Comparison of ENCODE assay signal across 8 mouse cellular contexts in the genomic region with DNA sequence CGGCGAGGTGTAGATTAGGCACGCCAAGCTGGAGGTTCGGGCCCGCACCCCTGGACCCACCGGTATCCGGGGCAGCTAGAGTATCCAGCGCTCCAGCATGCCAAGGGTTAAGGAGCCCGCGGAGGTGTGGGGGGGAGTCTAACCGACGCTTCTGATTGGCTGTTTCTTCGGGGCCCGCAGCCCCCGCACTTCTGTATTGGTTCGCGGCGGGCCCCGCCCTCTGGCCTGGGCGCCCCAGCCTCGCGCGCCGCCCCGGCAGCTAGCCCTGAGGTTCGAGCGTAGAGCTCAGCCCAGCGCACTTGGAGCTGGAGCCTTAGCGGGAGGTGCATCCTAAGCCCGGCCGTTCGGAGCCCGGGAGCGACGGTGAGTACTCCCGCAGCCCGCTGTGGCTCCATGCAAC. TPM values are rescaled to one million over a fixed set of nuclear protein-coding genes. Genes with fewer than 3 reads are reported as not detected.
A peak's percentile ranks its signal among the peaks of the same experiment; 100 is the strongest.
DNase-seq lines count a peak whose midpoint lies in the region; ATAC-seq and TF ChIP-seq lines count a peak whose summit lies in the region.

A gene (plus strand): TSS at position 219 of the 400 bp plus-strand sequence.

- peak within 1 kb of the TSS; percentile 77 for H3K4me2 ChIP-seq in hindbrain, postnatal 0 days (ENCODE audit: low read depth, low read length)

- no peaks in the 10 kb centered on the region for H3K36me3 ChIP-seq in hindbrain, postnatal 0 days (ENCODE audit: insufficient read depth, low read length)

- peak; percentile 92 for DNase-seq in adipocyte (ENCODE audit: low spot score)
- peak; percentile 88 to 92 for DNase-seq in gastrocnemius, adult 8-10 months (ENCODE audit: low spot score in 2 of 2)
- DNase-seq in hindbrain, postnatal 0 days (ENCODE audit: low spot score), result peak; percentile 96
- peak; percentile 85 to 92 for DNase-seq in left cerebral cortex, adult 18-20 months (ENCODE audit: low spot score in 2 of 2)
- DNase-seq in lung, postnatal 4 days, result peak; percentile 94 to 95
- DNase-seq in retina, postnatal 7 days (ENCODE audit: low read depth, low spot score), result peak; percentile 72
- DNase-seq in urinary bladder, adult 18-20 months (ENCODE audit: low spot score in 2 of 2), result peak; percentile 88 to 92

- H3K9ac ChIP-seq in hindbrain, postnatal 0 days (replicated peaks; ENCODE audit: low read length), result peak within 1 kb of the TSS; percentile 55

- H3K4me3 ChIP-seq in cortical plate, adult 2 months (ENCODE audit: insufficient read depth, low read length), result peak within 1 kb of the TSS; percentile 91
- H3K4me3 ChIP-seq in hindbrain, postnatal 0 days (ENCODE audit: low read length), result peak within 1 kb of the TSS; percentile 53

- peak within 1 kb of the TSS; percentile 2; the same call in 1 of the 2 replicates for H3K27ac ChIP-seq in cortical plate, adult 2 months (ENCODE audit: insufficient read depth, low read length)
- H3K27ac ChIP-seq in hindbrain, postnatal 0 days, result peak within 1 kb of the TSS; percentile 23; the same call in 1 of the 2 replicates

- H3K9me3 ChIP-seq in hindbrain, postnatal 0 days (ENCODE audit: low read length), result no peaks in the 10 kb centered on the region

- TF ChIP-seq CTCF in cortical plate, adult 2 months (IDR thresholded peaks at IDR 0.05; ENCODE audit: extremely low read depth, insufficient read depth, low read length), result no peak
- TF ChIP-seq CTCF in hindbrain, postnatal 0 days (IDR thresholded peaks at IDR 0.05; ENCODE audit: low read depth), result no peak

- H3K4me1 ChIP-seq in cortical plate, adult 2 months (ENCODE audit: control insufficient read depth, insufficient read depth, low read length), result peaks cover 5% of the 10 kb centered on the region
- peaks cover 32% of the 10 kb centered on the region for H3K4me1 ChIP-seq in hindbrain, postnatal 0 days (ENCODE audit: insufficient read depth, low read length)

- peak; percentile 91 for ATAC-seq in hindbrain, postnatal 0 days

- under 1% methylated on average over 37 of the region's 37 CpGs for WGBS in hindbrain, postnatal 0 days

- no peaks in the 10 kb centered on the region for H3K27me3 ChIP-seq in hindbrain, postnatal 0 days (ENCODE audit: insufficient read depth, low read length)

- peak; percentile 87 for TF ChIP-seq POLR2A in cortical plate, adult 2 months (IDR thresholded peaks at IDR 0.05; ENCODE audit: extremely low read depth, insufficient read depth, low read length)

RNA-seq across cellular contexts. Expression of the gene that starts here (rescaled TPM):
- 29.8 and 38.2 TPM in 2 replicates for polyA plus RNA-seq in cortical plate, adult 2 months (2012; rRNA removed)
- 10 to 100 TPM; 48.8 to 97.1 (median 69.4) TPM for total RNA-seq in gastrocnemius, adult 8-10 months (2022)
- total RNA-seq in hindbrain, postnatal 0 days (2014; rRNA removed), result 40.0 and 43.8 TPM in 2 replicates
- 23.0 and 23.4 TPM in 2 replicates for polyA plus RNA-seq in hindbrain, postnatal 0 days (2015; fragmentation: Nextera tagmentation; extraction: Ambion mirVana)
- total RNA-seq in left cerebral cortex, adult 18-20 months (2021), result 10 to 100 TPM; 82.0 to 87.9 TPM

Comparison
In these comparisons a context has a peak if more than half of its experiments do, and no peak if none do; other contexts are left out.
1. Peak in every context shown above with its lines: DNase-seq, ATAC-seq, H3K4me3 ChIP-seq and H3K27ac ChIP-seq.